Mouse (Mus musculus): Measurements from ENCODE around the gene Svop. TPM values are rescaled to one million over a fixed set of nuclear protein-coding genes. Genes with fewer than 3 reads are reported as not detected.

Svop gene
- total and polyA plus RNA-seq, 3 experiments, result 1.5 to 4.0 (median 1.6) TPM

- peak; percentile 76 for DNase-seq
Observed at GRCm38 (mm10) chr5:114106391-114106935, 15.1 kb upstream of the Svop start.

GRCm38 (mm10) chr5:114102807-114103206 is 11.4 kb upstream of the Svop start:
- no peak for DNase-seq

GRCm38 (mm10) chr5:114101873-114102272 is 10.5 kb upstream of the Svop start:
- no peak for DNase-seq

GRCm38 (mm10) chr5:114100390-114101099 is 9.2 kb upstream of the Svop start:
- DNase-seq, result no peak

GRCm38 (mm10) chr5:114099709-114100389 is 8.5 kb upstream of the Svop start:
- peak; percentile 94 for DNase-seq

GRCm38 (mm10) chr5:114090421-114091013 is 853 bp downstream of the Svop start:
- no peak for DNase-seq

- DNase-seq, result no peak
Observed at GRCm38 (mm10) chr5:114087875-114088480, 3.4 kb downstream of the Svop start.

- no peak for DNase-seq
Observed at GRCm38 (mm10) chr5:114085501-114085900, 5.9 kb downstream of the Svop start.

- no peak for DNase-seq
Observed at GRCm38 (mm10) chr5:114077009-114077408, 14.4 kb downstream of the Svop start.

GRCm38 (mm10) chr5:114072262-114072661 is 19.1 kb downstream of the Svop start:
- no peak for DNase-seq

GRCm38 (mm10) chr5:114070858-114071257 is 20.5 kb downstream of the Svop start:
- no peak for DNase-seq

GRCm38 (mm10) chr5:114067982-114068381 is 23.4 kb downstream of the Svop start:
- DNase-seq, result no peak

GRCm38 (mm10) chr5:114067543-114067942 is 23.8 kb downstream of the Svop start:
- DNase-seq, result no peak

- DNase-seq, result no peak
Observed at GRCm38 (mm10) chr5:114066601-114067000, 24.8 kb downstream of the Svop start.

- no peak for DNase-seq
Observed at GRCm38 (mm10) chr5:114065161-114065560, 26.2 kb downstream of the Svop start, which contains the start of gene Usp30. Usp30 (plus strand) TSS chr5:114065461.

GRCm38 (mm10) chr5:114063958-114064357 is 27.4 kb downstream of the Svop start:
- DNase-seq, result no peak

- no peak for DNase-seq
Observed at GRCm38 (mm10) chr5:114061675-114062074, 29.7 kb downstream of the Svop start.

- DNase-seq, result no peak
Observed at GRCm38 (mm10) chr5:114057129-114057731, 34.1 kb downstream of the Svop start.

GRCm38 (mm10) chr5:114052246-114052761 is 39.1 kb downstream of the Svop start:
- DNase-seq, result peak; percentile 82

- DNase-seq, result no peak
Observed at GRCm38 (mm10) chr5:114048731-114049308, 42.5 kb downstream of the Svop start.

GRCm38 (mm10) chr5:114047182-114047581 is 44.2 kb downstream of the Svop start:
- DNase-seq, result no peak

Data from adrenal gland, adult 2 months (tissue).